In the genomic region with DNA sequence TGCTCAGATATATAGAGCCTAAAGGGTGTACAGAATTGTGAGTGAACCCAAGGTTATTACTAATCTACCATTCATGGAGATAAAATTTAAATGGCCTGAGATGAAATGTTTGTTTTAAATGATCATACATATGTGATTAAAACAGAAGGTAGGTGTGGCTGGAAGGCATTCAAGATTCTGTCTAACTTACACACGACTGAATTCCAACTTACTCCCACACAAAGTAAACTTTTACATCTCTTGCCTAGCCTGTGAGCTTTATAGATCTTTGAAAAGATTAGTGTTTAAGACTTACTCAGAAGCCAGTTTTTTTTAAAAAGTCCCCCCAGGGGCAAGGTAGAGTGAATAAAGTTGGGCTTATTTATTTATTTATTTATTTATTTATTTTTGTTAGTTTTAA, we compare ENCODE assay signal across 18 mouse cellular contexts. TPM values are rescaled to one million over a fixed set of nuclear protein-coding genes. Genes with fewer than 3 reads are reported as not detected.
DNase-seq lines count a peak whose midpoint lies in the region; ATAC-seq and TF ChIP-seq lines count a peak whose summit lies in the region.
"Had no signal": no experiment of that assay in that cellular context is flagged by ENCODE, and none has a peak within 500 bp of the region (broad histone marks: within the 10 kb centered on the region; RNA-seq: fewer than 3 reads in every experiment).

No protein-coding gene starts in this region.

- H3K9ac ChIP-seq in forebrain, embryonic 14.5 days (ENCODE audit: low read length), result no peak overlapping the region
- H3K9ac ChIP-seq in forebrain, embryonic 15.5 days (replicated peaks), result no peak overlapping the region
- no peak overlapping the region for H3K9ac ChIP-seq in kidney, embryonic 15.5 days

- H3K9me3 ChIP-seq in forebrain, embryonic 14.5 days (replicated peaks; ENCODE audit: control insufficient read depth, low read length), result no peaks in the 10 kb centered on the region
- H3K9me3 ChIP-seq in forebrain, embryonic 15.5 days, result no peaks in the 10 kb centered on the region
- H3K9me3 ChIP-seq in kidney, embryonic 15.5 days (replicated peaks), result no peaks in the 10 kb centered on the region
- H3K9me3 ChIP-seq: embryonic facial prominence, embryonic 10.5 days; liver, embryonic 12.5 days had no signal

- H3K4me1 ChIP-seq in forebrain, embryonic 14.5 days (ENCODE audit: control insufficient read depth, insufficient read depth, low read length), result no peaks in the 10 kb centered on the region
- peaks cover 4% of the 10 kb centered on the region; the same call in 1 of the 2 replicates for H3K4me1 ChIP-seq in forebrain, embryonic 15.5 days
- peaks cover 7% of the 10 kb centered on the region for H3K4me1 ChIP-seq in kidney, embryonic 15.5 days
- H3K4me1 ChIP-seq in thymus, adult 2 months (replicated peaks; ENCODE audit: control insufficient read depth, insufficient read depth, low read length), result peaks cover 11% of the 10 kb centered on the region

- H3K27ac ChIP-seq in forebrain, embryonic 14.5 days (ENCODE audit: low read depth, low read length), result no peak overlapping the region
- no peak overlapping the region for H3K27ac ChIP-seq in forebrain, embryonic 15.5 days (replicated peaks)
- H3K27ac ChIP-seq in kidney, embryonic 15.5 days, result no peak overlapping the region
- H3K27ac ChIP-seq in thymus, adult 2 months (ENCODE audit: control insufficient read depth, insufficient read depth, low read length), result peak overlapping the region; percentile 16; the same call in 1 of the 2 replicates
- H3K27ac ChIP-seq: liver, embryonic 12.5 days had no signal

- no peaks in the 10 kb centered on the region for H3K27me3 ChIP-seq in forebrain, embryonic 14.5 days (replicated peaks; ENCODE audit: control insufficient read depth, insufficient read depth, low read length)
- H3K27me3 ChIP-seq in forebrain, embryonic 15.5 days, result no peaks in the 10 kb centered on the region
- H3K27me3 ChIP-seq in kidney, embryonic 15.5 days, result no peaks in the 10 kb centered on the region
- H3K27me3 ChIP-seq in thymus, adult 2 months (ENCODE audit: control insufficient read depth, insufficient read depth, low read length), result no peaks in the 10 kb centered on the region
- H3K27me3 ChIP-seq: liver, embryonic 12.5 days had no signal

- no peak for TF ChIP-seq CTCF in thymus, adult 2 months (IDR thresholded peaks at IDR 0.05; ENCODE audit: borderline replicate concordance, control insufficient read depth, extremely low read depth, insufficient read depth, low read length, poor library complexity)

- peak overlapping the region; percentile 61; the same call in 1 of the 2 replicates for H3K4me2 ChIP-seq in forebrain, embryonic 14.5 days (ENCODE audit: low read length)
- H3K4me2 ChIP-seq in forebrain, embryonic 15.5 days (replicated peaks), result no peak overlapping the region
- peak overlapping the region; percentile 87; the same call in 1 of the 2 replicates for H3K4me2 ChIP-seq in kidney, embryonic 15.5 days

- 58% methylated on average over 1 of the region's 1 CpGs for WGBS in forebrain, embryonic 14.5 days
- WGBS in forebrain, embryonic 15.5 days, result 46% methylated on average over 1 of the region's 1 CpGs
- 15% methylated on average over 1 of the region's 1 CpGs for WGBS in kidney, embryonic 15.5 days
- 43% methylated on average over 1 of the region's 1 CpGs for WGBS in thymus, adult 2 months

- no peak for ATAC-seq in forebrain, embryonic 14.5 days
- ATAC-seq in forebrain, embryonic 15.5 days (replicated peaks), result no peak
- ATAC-seq in kidney, embryonic 15.5 days (replicated peaks; ENCODE audit: low FRiP score), result no peak
- no peak for ATAC-seq in megakaryocyte progenitor cell, adult 5-6 weeks (replicated peaks; ENCODE audit: poor library complexity)

- TF ChIP-seq POLR2A in thymus, adult 2 months (IDR thresholded peaks at IDR 0.05; ENCODE audit: control insufficient read depth, extremely low read depth, insufficient read depth, low read length, poor library complexity), result no peak

- no peak overlapping the region for H3K4me3 ChIP-seq in forebrain, embryonic 14.5 days (ENCODE audit: low read depth, low read length)
- H3K4me3 ChIP-seq in forebrain, embryonic 15.5 days, result no peak overlapping the region
- no peak overlapping the region for H3K4me3 ChIP-seq in kidney, embryonic 15.5 days (replicated peaks)
- no peak overlapping the region for H3K4me3 ChIP-seq in thymus, adult 2 months (ENCODE audit: control insufficient read depth, insufficient read depth, low read length)

- DNase-seq in forebrain, embryonic 14.5 days (ENCODE audit: low spot score), result no peak
- no peak for DNase-seq in kidney, postnatal 14 days
- no peak for DNase-seq in thymus, adult 2 months
- DNase-seq in thymus, postnatal 10 days (ENCODE audit: low spot score in 2 of 2), result no peak
- DNase-seq in cerebellum, postnatal 4 days (ENCODE audit: low spot score in 2 of 2), result no peak
- DNase-seq: adrenal gland, postnatal 10 days; cerebellum, adult 11 months; cerebellum, postnatal 25 days; gastrocnemius, postnatal 10 days; heart, adult 2 months; left cerebral cortex, postnatal 4 days had no signal

- H3K36me3 ChIP-seq in forebrain, embryonic 14.5 days (ENCODE audit: control insufficient read depth, insufficient read depth, low read length), result no peaks in the 10 kb centered on the region
- H3K36me3 ChIP-seq in forebrain, embryonic 15.5 days, result no peaks in the 10 kb centered on the region
- no peaks in the 10 kb centered on the region for H3K36me3 ChIP-seq in kidney, embryonic 15.5 days
- no peaks in the 10 kb centered on the region for H3K36me3 ChIP-seq in thymus, adult 2 months (ENCODE audit: control insufficient read depth, insufficient read depth, low read length)
- H3K36me3 ChIP-seq: embryonic facial prominence, embryonic 10.5 days; liver, embryonic 12.5 days had no signal

RNA-seq across cellular contexts. Expression of gene Gpr180, which starts 42.3 kb away (rescaled TPM):
- polyA plus RNA-seq in forebrain, embryonic 14.5 days (2014; fragmentation: Nextera tagmentation; extraction: Ambion mirVana), result 30.0 and 33.0 TPM in 2 replicates
- polyA plus RNA-seq in forebrain, embryonic 15.5 days (2015; fragmentation: Nextera tagmentation; extraction: Ambion mirVana), result 29.0 and 29.1 TPM in 2 replicates
- polyA plus RNA-seq in kidney, embryonic 15.5 days (2015; fragmentation: Nextera tagmentation; extraction: Ambion mirVana), result 54.6 and 58.6 TPM in 2 replicates
- 19.2 and 21.9 TPM in 2 replicates for polyA plus RNA-seq in thymus, adult 2 months (2012; rRNA removed)
- 15.5 and 16.2 TPM in 2 replicates for total RNA-seq in megakaryocyte progenitor cell, adult 5-6 weeks (2015)
- total RNA-seq in megakaryocyte progenitor cell, adult 5-6 weeks (2017), result 12.2 and 14.1 TPM in 2 replicates

RNA-seq across cellular contexts. Expression of gene Tgds, which starts 46.7 kb away (rescaled TPM):
- 24.4 and 25.8 TPM in 2 replicates for polyA plus RNA-seq in forebrain, embryonic 14.5 days (2014; fragmentation: Nextera tagmentation; extraction: Ambion mirVana)
- 21.4 and 23.4 TPM in 2 replicates for polyA plus RNA-seq in forebrain, embryonic 15.5 days (2015; fragmentation: Nextera tagmentation; extraction: Ambion mirVana)
- 36.7 and 38.1 TPM in 2 replicates for polyA plus RNA-seq in kidney, embryonic 15.5 days (2015; fragmentation: Nextera tagmentation; extraction: Ambion mirVana)
- polyA plus RNA-seq in thymus, adult 2 months (2012; rRNA removed), result 13.2 and 13.7 TPM in 2 replicates
- total RNA-seq in megakaryocyte progenitor cell, adult 5-6 weeks (2015), result 22.9 and 23.3 TPM in 2 replicates
- total RNA-seq in megakaryocyte progenitor cell, adult 5-6 weeks (2017), result 20.2 TPM in 2 replicates

RNA-seq across cellular contexts. Expression of gene Sox21, which starts 57.6 kb away (rescaled TPM):
- polyA plus RNA-seq in forebrain, embryonic 14.5 days (2014; fragmentation: Nextera tagmentation; extraction: Ambion mirVana), result 6.6 and 9.3 TPM in 2 replicates
- 8.0 and 8.8 TPM in 2 replicates for polyA plus RNA-seq in forebrain, embryonic 15.5 days (2015; fragmentation: Nextera tagmentation; extraction: Ambion mirVana)
- 0.08 TPM in 1 of 2 replicates, not detected in the other for polyA plus RNA-seq in kidney, embryonic 15.5 days (2015; fragmentation: Nextera tagmentation; extraction: Ambion mirVana)
- 0.59 and 1.0 TPM in 2 replicates for polyA plus RNA-seq in thymus, adult 2 months (2012; rRNA removed)
- total RNA-seq in megakaryocyte progenitor cell, adult 5-6 weeks (2015), result not detected in 2 replicates
- total RNA-seq in megakaryocyte progenitor cell, adult 5-6 weeks (2017), result not detected in 2 replicates
- total RNA-seq: adrenal gland, postnatal 10 days; gastrocnemius, postnatal 10 days; heart, adult 2 months had no signal
- polyA plus RNA-seq: heart, postnatal 0 days; kidney, embryonic 16.5 days had no signal
